Mouse (Mus musculus): ENCODE results near the gene Gper1.

Gper1 gene

DNA sequence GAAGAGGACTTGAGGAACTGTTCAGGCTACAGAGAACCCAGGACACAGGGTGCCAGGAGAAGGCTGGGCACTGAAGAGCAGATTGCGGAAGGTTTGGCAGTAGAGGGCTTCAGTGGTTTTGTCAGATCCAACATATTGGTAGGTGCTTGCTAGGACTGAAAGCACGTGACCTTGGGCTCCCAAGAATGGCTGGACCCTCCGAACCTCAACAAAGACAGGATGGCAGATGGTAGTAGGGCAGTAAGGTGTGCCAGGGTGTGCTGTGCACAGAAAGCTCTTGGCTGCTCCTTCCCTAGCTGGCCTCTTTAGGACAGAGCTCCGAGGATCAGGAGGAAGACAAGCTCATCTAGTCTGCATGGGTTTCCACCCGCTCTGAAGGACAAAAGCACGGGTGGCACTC, 11.8 kb upstream of the Gper1 start:
- peak; percentile 63 for DNase-seq (ENCODE audit: low read depth, low spot score)

DNA sequence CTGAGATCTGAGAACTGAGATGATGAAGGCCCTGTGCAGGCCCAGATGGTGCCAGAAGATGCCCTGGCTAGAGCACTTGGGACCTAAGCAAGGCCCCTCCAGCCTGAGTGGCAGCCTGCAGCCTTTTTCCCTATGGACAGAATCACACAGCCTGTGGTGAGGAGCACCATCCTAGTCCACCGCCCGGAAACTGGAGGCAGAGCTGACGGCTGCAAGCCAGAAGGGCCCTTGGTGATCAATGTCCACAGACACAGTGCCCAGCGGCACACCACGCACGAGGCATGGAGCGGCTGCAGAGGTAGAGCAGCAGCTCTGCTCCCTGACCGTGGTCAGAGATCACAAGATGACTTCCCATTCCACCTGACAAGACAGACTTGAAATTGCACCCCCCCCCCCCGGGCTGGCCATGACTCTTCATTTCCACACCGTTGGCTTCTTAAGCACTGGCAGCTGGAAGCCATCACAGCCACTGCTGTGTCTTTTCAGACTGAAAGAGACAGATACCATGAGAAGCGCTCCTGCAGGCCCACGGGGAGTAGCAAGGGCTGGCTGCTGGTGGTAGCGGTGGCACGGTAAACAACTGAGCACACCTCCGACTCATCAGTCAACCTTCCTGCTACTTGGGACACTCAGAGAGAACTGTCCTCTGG, 11.2 kb upstream of the Gper1 start:
- no peak for DNase-seq (ENCODE audit: low read depth, low spot score)

DNA sequence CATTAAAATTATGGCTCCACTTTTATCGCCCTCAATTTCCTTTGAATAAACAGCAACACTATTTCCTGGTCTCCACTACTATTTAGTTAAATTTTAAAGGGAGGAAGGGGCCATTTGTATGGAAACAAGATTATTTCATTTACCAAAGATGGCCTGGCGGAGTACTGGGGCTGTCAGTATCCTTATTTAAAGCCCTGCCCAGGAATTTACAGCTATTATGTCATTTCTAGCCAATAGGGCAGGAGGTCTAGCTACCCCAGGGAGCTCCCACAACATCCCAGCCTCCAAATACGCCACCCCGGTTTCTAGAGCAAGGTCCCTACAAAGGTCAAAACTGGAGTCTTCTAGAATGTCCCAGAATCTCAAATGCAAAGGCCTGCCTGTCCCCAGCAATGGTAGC, 9.4 kb upstream of the Gper1 start:
- no peak for DNase-seq (ENCODE audit: low read depth, low spot score)

- no peak for DNase-seq (ENCODE audit: low read depth, low spot score)
These were observed 8.0 kb upstream of the Gper1 start for GRCm38 (mm10) chr5:139415001-139415400.

- DNase-seq (ENCODE audit: low read depth, low spot score) = no peak
These were observed 6.0 kb upstream of the Gper1 start for GRCm38 (mm10) chr5:139416942-139417341.

DNA sequence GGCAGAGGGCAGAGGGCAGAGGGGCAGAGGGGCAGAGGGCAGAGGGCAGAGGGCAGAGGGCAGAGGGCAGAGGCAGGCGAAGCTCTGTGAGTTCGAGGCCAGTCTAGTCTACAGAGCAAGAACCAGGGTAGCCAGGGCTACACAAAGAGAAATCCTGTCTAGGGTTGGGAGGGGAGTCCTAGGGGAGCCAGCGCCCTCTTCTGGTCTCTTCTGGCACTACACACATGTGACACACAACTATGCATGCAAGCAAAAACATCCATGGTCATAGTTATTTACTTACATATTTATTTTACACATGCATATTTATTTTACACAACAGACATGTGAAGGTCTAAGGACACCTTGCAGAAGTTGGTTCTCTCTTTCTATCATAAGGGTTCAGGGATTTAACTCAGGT, 5.5 kb upstream of the Gper1 start:
- DNase-seq (ENCODE audit: low read depth, low spot score) = no peak

GRCm38 (mm10) chr5:139418110-139418509, 4.8 kb upstream of the Gper1 start:
- DNase-seq (ENCODE audit: low read depth, low spot score) = no peak

DNA sequence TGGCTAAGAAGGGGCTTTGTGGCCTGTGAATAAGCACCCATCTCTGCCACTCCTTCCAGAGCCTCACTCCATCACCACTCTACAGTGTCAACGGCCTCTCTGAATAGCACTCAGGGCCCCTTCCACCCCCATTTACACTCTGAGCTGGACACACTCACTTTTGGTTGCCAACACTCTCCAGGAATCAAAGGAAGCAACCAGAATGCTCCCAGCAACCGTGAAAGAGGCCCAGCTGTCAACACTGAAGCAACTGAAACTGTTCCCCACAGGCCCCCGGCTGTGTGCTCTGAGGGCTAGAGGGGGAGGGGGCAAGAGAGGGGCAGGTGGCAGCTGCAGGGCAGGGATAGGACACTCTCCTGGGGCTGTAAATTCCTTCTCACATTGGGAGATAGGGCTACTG, 4.3 kb upstream of the Gper1 start:
- no peak for DNase-seq (ENCODE audit: low read depth, low spot score)

- DNase-seq (ENCODE audit: low read depth, low spot score) = peak; percentile 53
These were observed 2.2 kb downstream of the Gper1 start for GRCm38 (mm10) chr5:139425198-139425597.

- DNase-seq (ENCODE audit: low read depth, low spot score) = no peak
These were observed 4.0 kb downstream of the Gper1 start for GRCm38 (mm10) chr5:139427001-139427400.

DNA sequence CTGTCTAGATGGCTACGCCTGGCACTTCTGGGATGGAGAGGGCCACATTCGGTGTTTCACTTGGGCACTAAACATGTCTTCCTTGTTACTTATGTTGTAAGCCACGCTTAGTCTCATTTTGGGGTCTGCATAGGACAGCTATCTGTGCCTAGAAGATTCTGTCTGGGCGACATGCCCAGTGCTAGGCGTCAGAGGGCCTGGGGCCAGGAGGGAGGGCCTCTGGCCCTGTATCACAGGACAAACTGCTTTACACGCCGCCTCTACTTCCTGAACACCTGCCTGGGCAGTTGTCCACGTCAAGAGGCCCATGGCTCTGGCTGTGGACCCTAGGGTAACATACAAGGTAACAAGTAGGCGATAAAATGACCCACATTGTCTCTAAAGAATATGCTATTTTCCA, 5.0 kb downstream of the Gper1 start:
- DNase-seq (ENCODE audit: low read depth, low spot score) = no peak

DNA sequence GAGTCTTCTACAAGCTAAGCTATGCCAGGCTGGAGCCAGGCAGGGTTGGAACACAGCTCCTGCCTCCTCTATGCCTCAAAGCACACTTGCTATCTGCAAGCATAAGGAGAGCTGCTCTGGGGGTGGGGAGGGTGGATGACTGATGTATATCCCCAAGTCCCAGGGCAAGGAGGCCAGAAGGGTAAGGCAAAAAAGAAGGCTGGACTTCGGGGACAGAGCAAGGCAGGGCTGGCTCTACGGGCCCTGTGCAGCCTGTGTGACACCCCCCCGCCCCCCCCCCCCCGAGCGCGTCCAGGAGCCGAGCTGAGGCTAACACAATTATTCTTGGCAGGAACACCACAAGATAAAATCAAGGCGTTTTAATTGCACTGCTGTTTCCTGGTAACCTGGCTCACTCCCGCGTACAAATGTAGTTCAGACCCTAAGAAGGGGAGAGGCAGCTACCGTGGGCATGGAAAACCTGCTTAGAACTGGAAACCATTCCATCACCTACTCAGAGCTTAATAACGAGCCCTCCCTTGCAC, 6.9 kb downstream of the Gper1 start:
- DNase-seq (ENCODE audit: low read depth, low spot score) = peak; percentile 71

DNA sequence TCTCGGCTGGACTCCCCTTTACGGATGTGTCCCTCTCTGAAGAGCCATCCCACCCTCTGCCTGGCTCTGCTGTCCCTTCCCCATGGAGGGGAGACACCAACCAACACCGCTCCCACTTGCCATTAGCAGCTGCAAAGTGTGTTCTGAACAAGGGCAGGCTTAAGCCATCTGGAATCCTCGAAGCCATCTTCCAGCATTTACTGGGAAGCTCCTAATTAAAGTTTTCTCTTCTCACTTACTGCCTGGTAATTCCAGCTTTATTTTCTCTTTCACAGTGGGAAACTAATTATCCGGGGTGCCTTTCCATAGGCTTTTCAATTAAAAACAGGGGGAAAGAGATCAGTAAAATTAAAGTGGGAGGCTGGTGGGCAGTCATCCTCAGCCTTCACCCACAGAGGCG, 9.4 kb downstream of the Gper1 start:
- no peak for DNase-seq (ENCODE audit: low read depth, low spot score)

GRCm38 (mm10) chr5:139432747-139433508, 10.0 kb downstream of the Gper1 start:
- no peak for DNase-seq (ENCODE audit: low read depth, low spot score)

DNA sequence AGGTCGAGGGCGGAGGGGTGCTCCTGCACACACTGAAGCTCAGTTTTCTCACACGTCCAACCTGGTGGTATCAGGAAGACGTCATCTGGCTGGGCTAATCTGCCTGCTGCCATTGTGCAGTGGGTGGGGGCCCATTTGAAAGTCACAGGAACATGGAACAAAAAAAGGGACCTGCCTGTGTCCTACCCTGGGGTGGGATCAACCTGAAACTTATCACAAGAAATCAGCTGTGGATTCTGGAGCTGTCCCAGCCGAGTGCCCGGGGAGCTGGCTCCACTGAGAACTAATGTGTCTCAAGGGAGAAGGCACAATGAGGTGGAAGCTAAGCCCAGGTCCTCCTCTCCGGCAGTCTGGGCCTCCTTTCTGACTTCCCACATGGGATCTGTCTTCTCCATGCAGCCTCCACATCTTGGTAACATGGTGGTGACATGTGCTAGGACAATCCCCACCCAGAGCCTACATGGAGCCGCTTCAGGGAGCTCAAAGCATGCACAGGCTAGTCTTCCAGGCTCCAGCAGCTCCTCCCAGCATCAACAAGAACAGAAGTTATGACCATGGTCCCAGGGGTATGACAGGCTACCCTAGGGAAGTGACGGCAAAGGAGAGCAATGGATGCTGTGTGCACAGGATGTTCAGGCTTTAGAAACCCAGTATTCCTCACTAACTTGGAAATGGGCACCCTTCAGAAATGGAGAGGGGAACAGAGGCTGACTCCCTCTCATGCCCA, 11.1 kb downstream of the Gper1 start:
- no peak for DNase-seq (ENCODE audit: low read depth, low spot score)

DNA sequence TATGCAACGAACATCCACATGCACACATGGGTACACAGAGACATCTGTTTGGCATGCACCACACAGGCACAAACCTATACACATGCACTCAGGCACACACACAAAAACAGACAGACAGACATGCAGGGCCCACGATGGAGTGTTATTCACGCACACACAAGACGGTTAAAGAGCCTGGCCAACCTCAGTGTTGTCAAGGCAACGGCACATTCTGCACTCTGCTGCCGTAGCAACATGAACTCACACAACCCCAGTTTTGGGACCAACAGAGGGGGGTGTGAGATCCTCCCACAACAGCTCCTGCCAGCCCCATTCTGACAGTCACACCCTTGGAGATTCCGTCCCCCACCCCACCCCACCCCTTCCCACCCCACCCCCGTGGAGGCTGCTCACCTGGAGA, 12.0 kb downstream of the Gper1 start:
- DNase-seq (ENCODE audit: low read depth, low spot score) = peak; percentile 93

DNA sequence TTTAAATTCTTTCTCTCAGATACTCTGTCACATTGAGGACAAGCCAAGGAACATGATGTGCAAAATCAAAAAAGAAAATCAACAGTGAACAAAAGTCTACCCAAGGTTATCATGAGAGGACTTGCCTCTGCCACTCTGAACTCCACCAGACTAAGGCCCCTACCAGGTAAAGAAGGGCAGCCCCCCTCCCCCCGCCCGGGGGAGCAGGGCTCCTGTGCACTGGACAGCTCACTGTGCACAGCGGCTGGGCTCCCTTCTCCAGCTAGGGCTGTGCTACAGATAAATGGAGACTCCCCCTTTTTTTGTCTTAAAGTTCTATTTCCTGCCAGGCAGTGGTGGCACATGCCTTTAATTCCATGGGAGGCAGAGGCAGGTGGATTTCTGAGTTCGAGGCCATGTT, 14.8 kb downstream of the Gper1 start:
- DNase-seq (ENCODE audit: low read depth, low spot score) = no peak

DNA sequence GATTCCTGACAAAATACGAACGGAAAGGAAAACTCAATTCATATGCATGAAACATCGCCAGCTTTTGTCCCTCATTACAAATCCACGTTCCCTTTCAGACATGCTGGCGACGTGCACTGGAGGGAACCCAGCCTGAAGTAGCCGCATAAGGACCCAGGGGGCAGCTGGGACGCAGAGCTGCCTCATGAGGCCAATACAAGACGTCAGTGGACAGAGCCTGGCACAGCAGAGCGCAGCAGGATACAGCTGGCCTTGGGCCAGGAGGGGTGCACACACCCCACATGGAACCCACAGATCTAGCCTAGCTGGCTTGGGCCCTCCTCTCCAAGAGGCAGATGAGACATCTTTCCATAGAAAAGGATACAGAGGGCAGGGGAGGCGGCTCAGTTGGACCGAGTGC, 15.5 kb downstream of the Gper1 start:
- no peak for DNase-seq (ENCODE audit: low read depth, low spot score)

GRCm38 (mm10) chr5:139440451-139440850, 17.5 kb downstream of the Gper1 start:
- DNase-seq (ENCODE audit: low read depth, low spot score) = peak; percentile 52

DNA sequence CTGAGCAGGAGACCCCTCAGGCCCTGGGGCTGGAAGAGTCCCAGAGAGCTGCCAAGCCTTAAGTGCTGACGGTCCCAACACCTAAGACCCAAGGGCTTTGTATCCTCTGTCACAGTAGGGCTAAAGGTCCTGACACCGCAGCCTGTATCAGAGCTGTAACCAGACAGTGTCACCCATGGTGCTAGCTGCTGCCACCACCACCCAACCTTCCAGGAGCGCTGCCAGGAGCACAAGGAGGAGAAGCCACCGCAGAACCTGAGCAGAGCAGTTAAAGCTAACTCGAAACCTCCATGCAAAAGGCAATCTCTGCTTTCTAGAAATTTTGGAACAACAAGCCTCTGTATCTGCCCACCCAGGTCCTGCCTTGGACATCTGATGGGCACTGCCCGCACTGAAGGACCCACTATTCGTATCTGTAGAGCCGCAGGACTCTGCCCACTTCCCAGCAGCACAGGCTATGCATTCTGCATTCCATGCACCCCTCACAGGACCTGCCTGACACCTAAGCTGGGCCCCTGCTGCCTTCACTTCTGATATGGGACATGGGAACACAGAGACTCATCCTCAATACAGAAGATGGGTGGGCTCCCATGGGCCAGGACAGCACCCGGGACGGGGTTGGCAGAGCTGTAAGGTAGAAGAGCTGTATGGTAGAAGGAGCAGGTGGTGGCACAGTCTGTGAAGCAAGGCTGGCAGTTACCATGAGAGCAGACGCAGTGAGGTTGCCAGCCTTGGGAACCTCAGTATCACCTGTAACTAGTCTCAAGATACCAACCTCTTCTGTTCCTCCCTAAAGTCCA, 18.2 kb downstream of the Gper1 start:
- peak; percentile 66 for DNase-seq (ENCODE audit: low read depth, low spot score)

GRCm38 (mm10) chr5:139441726-139442018, 18.7 kb downstream of the Gper1 start:
- DNase-seq (ENCODE audit: low read depth, low spot score) = no peak

GRCm38 (mm10) chr5:139442428-139442827, 19.5 kb downstream of the Gper1 start:
- no peak for DNase-seq (ENCODE audit: low read depth, low spot score)

Data from brain, adult 2 months (tissue).